Mouse (Mus musculus) lung, postnatal 10 days (tissue): ENCODE data around the gene Antxr1.

Experiments
- DNase-seq: peaks from one replicate; pipeline ENCODE4 v3.0.0; 2021

Gene Antxr1

GRCm38 (mm10) chr6:87244117-87245100 lies 91.2 kb downstream of the Antxr1 start:
- DNase-seq: no peak

- DNase-seq: no peak
Measured at GRCm38 (mm10) chr6:87237260-87237659, 98.4 kb downstream of the Antxr1 start.

- no peak for DNase-seq
Measured at GRCm38 (mm10) chr6:87236061-87236460, 99.6 kb downstream of the Antxr1 start.

GRCm38 (mm10) chr6:87233111-87233510 lies 102.5 kb downstream of the Antxr1 start:
- DNase-seq: no peak

GRCm38 (mm10) chr6:87230041-87230440 lies 105.6 kb downstream of the Antxr1 start:
- no peak for DNase-seq

- no peak for DNase-seq
Measured at GRCm38 (mm10) chr6:87227940-87228339, 107.7 kb downstream of the Antxr1 start.

GRCm38 (mm10) chr6:87226315-87226714 lies 109.3 kb downstream of the Antxr1 start:
- no peak for DNase-seq

- DNase-seq: no peak
Measured at GRCm38 (mm10) chr6:87225286-87225685, 110.3 kb downstream of the Antxr1 start.

GRCm38 (mm10) chr6:87222854-87223631 lies 112.6 kb downstream of the Antxr1 start:
- peak; percentile 55 for DNase-seq

- DNase-seq: peak; percentile 20
Measured at GRCm38 (mm10) chr6:87219061-87219992, 116.3 kb downstream of the Antxr1 start.

- DNase-seq: peak; percentile 48
Measured at GRCm38 (mm10) chr6:87216114-87216591, 119.5 kb downstream of the Antxr1 start.

GRCm38 (mm10) chr6:87213262-87213661 lies 122.4 kb downstream of the Antxr1 start:
- peak; percentile 64 for DNase-seq

GRCm38 (mm10) chr6:87211551-87211950 lies 124.1 kb downstream of the Antxr1 start:
- no peak for DNase-seq

GRCm38 (mm10) chr6:87207373-87207982 lies 128.1 kb downstream of the Antxr1 start:
- DNase-seq: peak; percentile 83

GRCm38 (mm10) chr6:87206790-87207189 lies 128.8 kb downstream of the Antxr1 start:
- DNase-seq: no peak

- no peak for DNase-seq
Measured at GRCm38 (mm10) chr6:87203467-87203866, 132.2 kb downstream of the Antxr1 start.

- no peak for DNase-seq
Measured at GRCm38 (mm10) chr6:87203065-87203464, 132.6 kb downstream of the Antxr1 start.

- no peak for DNase-seq
Measured at GRCm38 (mm10) chr6:87202048-87202605, 133.5 kb downstream of the Antxr1 start.

GRCm38 (mm10) chr6:87189755-87190154 lies 145.9 kb downstream of the Antxr1 start:
- peak; percentile 73 for DNase-seq

- peak; percentile 75 for DNase-seq
Measured at GRCm38 (mm10) chr6:87186988-87187387, 148.6 kb downstream of the Antxr1 start.

- no peak for DNase-seq
Measured at GRCm38 (mm10) chr6:87184418-87184817, 151.2 kb downstream of the Antxr1 start.

- no peak for DNase-seq
Measured at GRCm38 (mm10) chr6:87183981-87184380, 151.6 kb downstream of the Antxr1 start.
